Mouse (Mus musculus): ENCODE measurements around the gene Ccdc88c.

The Ccdc88c gene

GRCm38 (mm10) chr12:100996378-100996898 is 32.4 kb downstream of the Ccdc88c start:
- DNase-seq: no peak

- no peak for DNase-seq
Observed at GRCm38 (mm10) chr12:100995607-100996377, 33.1 kb downstream of the Ccdc88c start.

- DNase-seq: no peak
Observed at GRCm38 (mm10) chr12:100994140-100995015, 34.5 kb downstream of the Ccdc88c start.

- DNase-seq: no peak
Observed at GRCm38 (mm10) chr12:100993146-100993545, 35.7 kb downstream of the Ccdc88c start.

- DNase-seq: no peak
Observed at GRCm38 (mm10) chr12:100992505-100992904, 36.4 kb downstream of the Ccdc88c start.

- no peak for DNase-seq
Observed at GRCm38 (mm10) chr12:100991119-100991518, 37.7 kb downstream of the Ccdc88c start.

- no peak for DNase-seq
Observed at GRCm38 (mm10) chr12:100990291-100990690, 38.6 kb downstream of the Ccdc88c start.

GRCm38 (mm10) chr12:100989780-100990288 is 39.0 kb downstream of the Ccdc88c start:
- no peak for DNase-seq

GRCm38 (mm10) chr12:100988324-100989130 is 40.3 kb downstream of the Ccdc88c start:
- no peak for DNase-seq

- peak; percentile 53 for DNase-seq
Observed at GRCm38 (mm10) chr12:100986423-100986822, 42.4 kb downstream of the Ccdc88c start.

GRCm38 (mm10) chr12:100985793-100986157 is 43.1 kb downstream of the Ccdc88c start:
- DNase-seq: no peak

GRCm38 (mm10) chr12:100985050-100985792 is 43.6 kb downstream of the Ccdc88c start:
- no peak for DNase-seq

- DNase-seq: no peak
Observed at GRCm38 (mm10) chr12:100983565-100983964, 45.3 kb downstream of the Ccdc88c start.

GRCm38 (mm10) chr12:100982217-100982616 is 46.6 kb downstream of the Ccdc88c start:
- no peak for DNase-seq

- peak; percentile 59 for DNase-seq
Observed at GRCm38 (mm10) chr12:100980551-100981008, 48.3 kb downstream of the Ccdc88c start.

- DNase-seq: no peak
Observed at GRCm38 (mm10) chr12:100979616-100980015, 49.2 kb downstream of the Ccdc88c start.

GRCm38 (mm10) chr12:100977958-100978725 is 50.7 kb downstream of the Ccdc88c start:
- no peak for DNase-seq

- no peak for DNase-seq
Observed at GRCm38 (mm10) chr12:100977551-100977950, 51.3 kb downstream of the Ccdc88c start.

- DNase-seq: no peak
Observed at GRCm38 (mm10) chr12:100969808-100970207, 59.0 kb downstream of the Ccdc88c start.

- DNase-seq: no peak
Observed at GRCm38 (mm10) chr12:100967383-100967782, 61.5 kb downstream of the Ccdc88c start.

GRCm38 (mm10) chr12:100966253-100966652 is 62.6 kb downstream of the Ccdc88c start:
- DNase-seq: no peak
